Mouse (Mus musculus) stomach, embryonic 15.5 days (tissue): Measurements from ENCODE around the gene Ctnnbl1. TPM values are rescaled to one million over a fixed set of nuclear protein-coding genes. Genes with fewer than 3 reads are reported as not detected.

Source experiments
- ATAC-seq: fragments of 200-750 bp; cut with Nextera tagmentation; 2 replicates; pipeline ENCODE4 v1.8.0; 2017; ENCODE audit warnings: low read depth, moderate number of reproducible peaks, moderate TSS enrichment; ENCODE audit not compliant: insufficient read depth, low FRiP score
- H3K27ac ChIP-seq: fragments of 300-500 bp; sonication (generic); 2 replicates; pipeline ENCODE4 v1.5.1; 2015; ENCODE audit warnings: mild to moderate bottlenecking, inconsistent platforms
- H3K27me3 ChIP-seq: fragments of 300-500 bp; sonication (generic); replicated peaks from 2 replicates; pipeline ENCODE4 v1.6.1; 2015; ENCODE audit warnings: inconsistent platforms
- H3K36me3 ChIP-seq: fragments of 300-500 bp; sonication (generic); 2 replicates; pipeline ENCODE4 v1.6.1; 2015; ENCODE audit warnings: inconsistent platforms
- H3K4me1 ChIP-seq: fragments of 300-500 bp; sonication (generic); 2 replicates; pipeline ENCODE4 v1.6.1; 2015; ENCODE audit warnings: inconsistent platforms
- H3K4me2 ChIP-seq: fragments of 300-500 bp; sonication (generic); 2 replicates; pipeline ENCODE4 v1.6.1; 2015; ENCODE audit warnings: mild to moderate bottlenecking, inconsistent platforms
- H3K4me3 ChIP-seq: fragments of 300-500 bp; sonication (generic); replicated peaks from 2 replicates; pipeline ENCODE4 v1.5.1; 2015; ENCODE audit warnings: inconsistent platforms
- H3K9ac ChIP-seq: fragments of 300-500 bp; sonication (generic); 2 replicates; pipeline ENCODE4 v1.6.1; 2015; ENCODE audit warnings: inconsistent platforms
- H3K9me3 ChIP-seq: fragments of 300-500 bp; sonication (generic); 2 replicates; pipeline ENCODE4 v1.6.1; 2016; ENCODE audit warnings: inconsistent platforms
- WGBS: fragments of 180-500 bp; shearing (Covaris S2); methylation state at CpG from one replicate; pipeline ENCODE4 v1.1.7; 2015; 5-methylcytosine and 5-hydroxymethylcytosine counted together
- polyA plus RNA-seq: library from polyadenylated mRNA; unstranded; fragments of >200 nt; fragmentation: Nextera tagmentation; extraction: Ambion mirVana; gene quantifications from 2 replicates; pipeline ENCODE4 v1.2.1, GENCODE M21; 2015

The Ctnnbl1 gene
- polyA plus RNA-seq, 1 experiment from 2014 or later, result 45.5 TPM

- no peaks in the 10 kb centered on the region for H3K9me3 ChIP-seq
- H3K4me1 ChIP-seq, result no peaks in the 10 kb centered on the region
- H3K4me2 ChIP-seq, result no peak overlapping the region
- no peaks in the 10 kb centered on the region for H3K36me3 ChIP-seq
- H3K27ac ChIP-seq, result no peak overlapping the region
- no peaks in the 10 kb centered on the region for H3K27me3 ChIP-seq
- no peak for ATAC-seq
- 70% methylated on average over 6 of the region's 6 CpGs for WGBS
- no peak overlapping the region for H3K4me3 ChIP-seq
- no peak overlapping the region for H3K9ac ChIP-seq
Observed at GRCm38 (mm10) chr2:157841121-157841520, 103.9 kb downstream of the Ctnnbl1 start.

DNA sequence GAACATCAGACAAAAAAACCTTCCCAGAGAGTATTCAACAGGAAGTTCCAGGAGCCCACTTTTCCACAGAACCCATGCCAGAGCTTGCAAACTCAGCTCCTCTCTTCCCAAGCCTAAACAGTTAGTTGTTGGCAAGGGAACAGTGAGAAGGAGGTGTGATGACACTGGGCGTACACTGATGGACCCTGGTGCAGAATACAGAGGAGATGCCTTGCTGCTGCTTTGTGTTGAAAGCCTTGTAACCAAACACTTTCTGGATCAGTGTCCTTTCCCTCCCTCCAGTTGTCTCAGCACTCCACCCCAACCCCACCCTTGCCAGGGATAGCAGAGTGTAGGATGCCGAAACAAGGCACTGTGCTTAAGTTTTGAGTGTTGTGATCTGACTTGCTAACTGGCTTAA, 107.5 kb downstream of the Ctnnbl1 start:
- Histone ChIP-seq H3K27ac (no peak overlapping the region), H3K9me3 (no peaks in the 10 kb centered on the region), H3K27me3 (no peaks in the 10 kb centered on the region), H3K36me3 (no peaks in the 10 kb centered on the region), H3K4me1 (no peaks in the 10 kb centered on the region), H3K9ac (no peak overlapping the region), H3K4me2 (no peak overlapping the region), H3K4me3 (no peak overlapping the region)
- ATAC-seq, result no peak
- 79% methylated on average over 2 of the region's 2 CpGs for WGBS

- Histone ChIP-seq H3K27me3 (no peaks in the 10 kb centered on the region), H3K9me3 (no peaks in the 10 kb centered on the region), H3K9ac (no peak overlapping the region), H3K4me3 (no peak overlapping the region), H3K4me2 (no peak overlapping the region), H3K4me1 (no peaks in the 10 kb centered on the region), H3K27ac (no peak overlapping the region), H3K36me3 (no peaks in the 10 kb centered on the region)
- WGBS, result 81% methylated on average over 5 of the region's 5 CpGs
- no peak for ATAC-seq
Observed at GRCm38 (mm10) chr2:157845831-157846230, 108.6 kb downstream of the Ctnnbl1 start.

DNA sequence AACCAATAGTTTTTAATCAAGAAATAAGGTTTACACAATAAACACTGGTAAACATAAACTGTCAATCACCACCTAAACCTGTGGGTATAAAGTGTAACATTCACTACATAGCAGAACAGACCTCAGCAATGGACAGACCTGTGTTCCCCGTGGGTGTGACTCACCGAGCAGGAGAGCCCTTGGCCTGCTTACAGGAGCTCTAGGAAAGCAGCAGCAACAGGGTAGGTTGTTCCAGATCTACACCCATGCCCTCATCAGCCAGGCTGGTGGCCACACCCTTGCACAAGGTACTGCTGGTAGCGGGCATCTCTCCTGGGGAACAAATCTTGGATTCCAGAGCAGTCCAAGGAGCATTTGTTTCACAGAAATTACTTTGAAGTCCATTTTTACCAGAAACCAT, 115.9 kb downstream of the Ctnnbl1 start:
- 74% methylated on average over 3 of the region's 3 CpGs for WGBS
- no peak overlapping the region for H3K4me3 ChIP-seq
- H3K36me3 ChIP-seq, result no peaks in the 10 kb centered on the region
- no peak overlapping the region for H3K4me2 ChIP-seq
- H3K4me1 ChIP-seq, result no peaks in the 10 kb centered on the region
- no peak overlapping the region for H3K9ac ChIP-seq
- no peaks in the 10 kb centered on the region for H3K9me3 ChIP-seq
- H3K27me3 ChIP-seq, result no peaks in the 10 kb centered on the region
- no peak for ATAC-seq
- H3K27ac ChIP-seq, result no peak overlapping the region

DNA sequence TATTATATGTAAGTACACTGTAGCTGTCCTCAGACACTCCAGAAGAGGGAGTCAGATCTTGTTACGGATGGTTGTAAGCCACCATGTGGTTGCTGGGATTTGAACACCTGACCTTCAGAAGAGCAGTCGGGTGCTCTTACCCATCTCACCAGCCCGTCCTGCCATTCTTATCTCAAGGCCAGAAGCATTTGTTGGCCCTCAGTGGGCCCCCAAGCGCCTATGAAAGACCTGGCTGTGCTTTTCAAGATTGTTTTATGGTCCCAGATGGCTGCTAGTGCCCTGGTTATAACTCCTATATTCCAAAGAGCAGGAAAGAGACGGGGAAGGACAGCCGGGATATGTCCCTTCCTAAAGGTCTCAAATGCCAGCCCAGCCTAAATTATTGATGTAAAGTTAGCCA, 118.6 kb downstream of the Ctnnbl1 start:
- no peak overlapping the region for H3K9ac ChIP-seq
- WGBS, result 77% methylated on average over 6 of the region's 6 CpGs
- no peaks in the 10 kb centered on the region for H3K36me3 ChIP-seq
- no peaks in the 10 kb centered on the region for H3K4me1 ChIP-seq
- no peak overlapping the region for H3K4me3 ChIP-seq
- no peak overlapping the region for H3K27ac ChIP-seq
- no peak overlapping the region for H3K4me2 ChIP-seq
- no peaks in the 10 kb centered on the region for H3K27me3 ChIP-seq
- ATAC-seq, result no peak
- H3K9me3 ChIP-seq, result no peaks in the 10 kb centered on the region

DNA sequence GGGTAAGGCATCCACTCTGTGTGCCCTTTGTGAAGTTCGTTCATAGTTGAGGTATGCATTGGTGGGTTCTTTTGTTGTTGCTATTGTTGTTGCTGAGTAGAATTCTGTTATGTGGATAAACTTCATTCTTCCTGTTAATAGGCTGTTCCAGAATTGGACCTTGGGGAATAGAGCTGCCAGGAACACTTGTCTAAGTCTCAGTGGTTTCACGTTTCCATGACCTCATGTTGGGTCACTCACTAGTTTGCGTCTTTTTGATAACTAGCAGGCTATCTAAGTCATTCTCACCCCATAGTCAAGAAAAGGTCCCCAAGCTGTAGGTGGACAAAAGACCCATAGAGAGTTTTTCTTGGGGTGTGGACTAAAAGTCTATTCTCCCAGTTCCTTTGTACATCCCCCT, 120.3 kb downstream of the Ctnnbl1 start:
- Histone ChIP-seq H3K27me3 (no peaks in the 10 kb centered on the region), H3K9me3 (no peaks in the 10 kb centered on the region), H3K36me3 (no peaks in the 10 kb centered on the region), H3K4me3 (no peak overlapping the region), H3K9ac (no peak overlapping the region), H3K4me2 (no peak overlapping the region), H3K27ac (no peak overlapping the region), H3K4me1 (no peaks in the 10 kb centered on the region)
- 79% methylated on average over 3 of the region's 3 CpGs for WGBS
- ATAC-seq, result no peak

GRCm38 (mm10) chr2:157858317-157858716, 121.1 kb downstream of the Ctnnbl1 start:
- H3K36me3 ChIP-seq, result no peaks in the 10 kb centered on the region
- no peak overlapping the region for H3K4me3 ChIP-seq
- no peak overlapping the region for H3K27ac ChIP-seq
- no peaks in the 10 kb centered on the region for H3K4me1 ChIP-seq
- 63% methylated on average over 7 of the region's 7 CpGs for WGBS
- H3K4me2 ChIP-seq, result no peak overlapping the region
- H3K9me3 ChIP-seq, result no peaks in the 10 kb centered on the region
- no peaks in the 10 kb centered on the region for H3K27me3 ChIP-seq
- no peak overlapping the region for H3K9ac ChIP-seq
- ATAC-seq, result no peak

DNA sequence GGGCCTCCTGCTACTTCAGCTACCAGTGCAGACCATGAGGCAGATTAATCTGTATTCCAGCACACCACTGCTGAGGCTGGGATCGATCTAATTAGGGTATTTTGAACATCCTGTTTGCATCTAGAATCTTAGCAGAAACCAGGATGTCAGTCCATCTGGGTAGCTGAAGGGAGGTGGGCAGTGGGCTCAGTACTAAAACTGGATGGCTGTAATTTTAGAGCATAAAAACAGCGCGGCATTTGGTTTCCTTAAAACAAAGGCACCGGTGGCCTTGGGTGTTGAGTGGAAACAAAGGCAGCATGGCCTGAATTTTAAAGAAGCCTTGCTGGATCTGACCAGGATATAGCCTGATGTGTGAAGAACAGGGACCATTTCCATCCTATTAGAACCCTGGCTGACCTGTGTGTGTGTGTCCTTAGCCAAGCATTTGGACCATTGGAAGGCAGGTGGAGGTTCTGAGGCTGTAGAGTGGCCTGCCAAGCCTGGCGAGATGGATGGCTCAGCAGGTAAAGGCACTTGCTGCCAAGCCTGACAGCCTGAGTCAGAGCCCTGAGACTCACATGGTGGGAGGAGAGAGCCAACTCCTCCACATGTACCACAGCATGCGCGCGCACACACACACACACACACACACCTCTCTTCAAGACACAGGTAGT, 122.0 kb downstream of the Ctnnbl1 start:
- Histone ChIP-seq H3K36me3 (no peaks in the 10 kb centered on the region), H3K9me3 (no peaks in the 10 kb centered on the region), H3K27me3 (no peaks in the 10 kb centered on the region), H3K4me1 (no peaks in the 10 kb centered on the region), H3K9ac (no peak overlapping the region), H3K27ac (no peak overlapping the region), H3K4me3 (no peak overlapping the region), H3K4me2 (no peak overlapping the region)
- ATAC-seq, result no peak
- 88% methylated on average over 8 of the region's 8 CpGs for WGBS

- ATAC-seq, result no peak
- 61% methylated on average over 10 of the region's 10 CpGs for WGBS
- Histone ChIP-seq H3K4me2 (no peak overlapping the region), H3K4me3 (no peak overlapping the region), H3K36me3 (no peaks in the 10 kb centered on the region), H3K27ac (no peak overlapping the region), H3K9ac (no peak overlapping the region), H3K27me3 (no peaks in the 10 kb centered on the region), H3K9me3 (no peaks in the 10 kb centered on the region), H3K4me1 (no peaks in the 10 kb centered on the region)
Observed at GRCm38 (mm10) chr2:157861273-157861944, 124.2 kb downstream of the Ctnnbl1 start.

- H3K27me3 ChIP-seq, result no peaks in the 10 kb centered on the region
- H3K36me3 ChIP-seq, result no peaks in the 10 kb centered on the region
- H3K27ac ChIP-seq, result no peak overlapping the region
- ATAC-seq, result no peak
- H3K4me1 ChIP-seq, result no peaks in the 10 kb centered on the region
- no peak overlapping the region for H3K4me3 ChIP-seq
- no peak overlapping the region for H3K4me2 ChIP-seq
- 77% methylated on average over 10 of the region's 10 CpGs for WGBS
- H3K9me3 ChIP-seq, result no peaks in the 10 kb centered on the region
- H3K9ac ChIP-seq, result no peak overlapping the region
Observed at GRCm38 (mm10) chr2:157862306-157862705, 125.1 kb downstream of the Ctnnbl1 start.

GRCm38 (mm10) chr2:157867126-157867525, 129.9 kb downstream of the Ctnnbl1 start:
- H3K9me3 ChIP-seq, result no peaks in the 10 kb centered on the region
- H3K36me3 ChIP-seq, result no peaks in the 10 kb centered on the region
- no peak overlapping the region for H3K27ac ChIP-seq
- H3K27me3 ChIP-seq, result no peaks in the 10 kb centered on the region
- no peak for ATAC-seq
- H3K9ac ChIP-seq, result no peak overlapping the region
- H3K4me1 ChIP-seq, result no peaks in the 10 kb centered on the region
- 76% methylated on average over 3 of the region's 3 CpGs for WGBS
- no peak overlapping the region for H3K4me3 ChIP-seq
- H3K4me2 ChIP-seq, result no peak overlapping the region

- no peak for ATAC-seq
- H3K9me3 ChIP-seq, result no peaks in the 10 kb centered on the region
- WGBS, result 83% methylated on average over 6 of the region's 6 CpGs
Observed at GRCm38 (mm10) chr2:157870247-157870646, 133.0 kb downstream of the Ctnnbl1 start.

More at GRCm38 (mm10) chr2:157870247-157870646, 133.0 kb downstream of the Ctnnbl1 start:
- no peaks in the 10 kb centered on the region for H3K4me1 ChIP-seq
- H3K27me3 ChIP-seq, result no peaks in the 10 kb centered on the region
- no peak overlapping the region for H3K4me2 ChIP-seq
- no peak overlapping the region for H3K27ac ChIP-seq
- H3K9ac ChIP-seq, result no peak overlapping the region
- H3K36me3 ChIP-seq, result no peaks in the 10 kb centered on the region
- no peak overlapping the region for H3K4me3 ChIP-seq
